Mouse (Mus musculus) lung, postnatal 0 days (tissue): ENCODE results near the gene Reck.

Experiments used
- CTCF ChIP-seq: IDR thresholded peaks from 2 replicates; pipeline ENCODE4 v1.5.1; 2016; ENCODE audit warnings: antibody characterized with exemption, mild to moderate bottlenecking
- EP300 ChIP-seq: IDR thresholded peaks from 2 replicates; pipeline ENCODE4 v1.6.1; 2016; ENCODE audit warnings: antibody characterized with exemption, mild to moderate bottlenecking, control low read depth

DNA sequence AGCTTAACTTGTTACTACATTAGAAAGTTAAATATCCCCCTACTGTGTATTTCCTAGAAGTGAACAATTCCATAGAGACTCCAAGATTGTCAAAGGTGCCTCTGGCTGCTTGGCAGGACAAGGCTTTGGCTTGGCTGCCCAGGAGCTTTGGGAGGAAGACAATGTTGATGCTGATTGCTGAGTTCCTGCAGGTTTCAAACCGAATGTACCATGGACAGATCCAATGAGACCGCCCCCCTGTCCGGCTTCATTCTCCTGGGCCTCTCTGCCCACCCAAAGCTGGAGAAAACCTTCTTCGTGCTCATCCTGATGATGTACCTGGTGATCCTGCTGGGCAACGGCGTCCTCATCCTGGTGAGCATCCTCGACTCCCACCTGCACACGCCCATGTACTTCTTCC is 21.2 kb upstream of the Reck start:
- TF ChIP-seq CTCF (no peak), EP300 (no peak)
